Mouse (Mus musculus) stomach, embryonic 14.5 days (tissue): ENCODE data around the gene Rpl38. TPM values are rescaled to one million over a fixed set of nuclear protein-coding genes. Genes with fewer than 3 reads are reported as not detected.

Experiments
- ATAC-seq: fragments of 200-750 bp; cut with Nextera tagmentation; 2 replicates; pipeline ENCODE4 v1.8.0; 2017; ENCODE audit warnings: low read depth, moderate TSS enrichment; ENCODE audit not compliant: insufficient number of reproducible peaks, insufficient read depth, low FRiP score
- H3K27ac ChIP-seq: fragments of 300-500 bp; sonication (generic); 2 replicates; pipeline ENCODE4 v1.5.1; 2014; ENCODE audit warnings: mild to moderate bottlenecking, low read length, moderate library complexity, mixed read lengths
- H3K27me3 ChIP-seq: fragments of 300-500 bp; sonication (generic); 2 replicates; pipeline ENCODE4 v1.6.1; 2014; ENCODE audit warnings: low read length, control low read depth, mixed read lengths; ENCODE audit not compliant: control insufficient read depth, insufficient read depth
- H3K36me3 ChIP-seq: fragments of 300-500 bp; sonication (generic); 2 replicates; pipeline ENCODE4 v1.6.1; 2014; ENCODE audit warnings: mild to moderate bottlenecking, control low read depth, low read length, moderate library complexity, mixed read lengths; ENCODE audit not compliant: control insufficient read depth, insufficient read depth
- H3K4me1 ChIP-seq: fragments of 300-500 bp; sonication (generic); 2 replicates; pipeline ENCODE4 v1.6.1; 2014; ENCODE audit warnings: low read length, control low read depth, mixed read lengths; ENCODE audit not compliant: control insufficient read depth, insufficient read depth
- H3K4me2 ChIP-seq: fragments of 300-500 bp; sonication (generic); replicated peaks from 2 replicates; pipeline ENCODE4 v1.6.1; 2014; ENCODE audit warnings: low read depth, low read length, control low read depth
- H3K4me3 ChIP-seq: fragments of 300-500 bp; sonication (generic); 2 replicates; pipeline ENCODE4 v1.5.1; 2014; ENCODE audit warnings: low read depth, low read length, control low read depth
- H3K9ac ChIP-seq: fragments of 300-500 bp; sonication (generic); replicated peaks from 2 replicates; pipeline ENCODE4 v1.6.1; 2014; ENCODE audit warnings: low read depth, mild to moderate bottlenecking, control low read depth, low read length, moderate library complexity, mixed read lengths
- H3K9me3 ChIP-seq: fragments of 300-500 bp; sonication (generic); 2 replicates; pipeline ENCODE4 v1.6.1; 2016; ENCODE audit warnings: low read depth, low read length, control low read depth; ENCODE audit not compliant: control insufficient read depth
- WGBS: fragments of 180-500 bp; shearing (Covaris S2); extraction: QIAGEN DNeasy Blood & Tissue Kit; methylation state at CpG from one replicate; pipeline ENCODE4 v1.1.7; 2014; 5-methylcytosine and 5-hydroxymethylcytosine counted together
- polyA plus RNA-seq: library from polyadenylated mRNA; unstranded; fragments of >200 nt; fragmentation: Nextera tagmentation; extraction: Ambion mirVana; gene quantifications from 2 replicates; pipeline ENCODE4 v1.2.1, GENCODE M21; 2014

Rpl38 gene
- polyA plus RNA-seq, 1 experiment from 2014 or later = 1,057 TPM

DNA sequence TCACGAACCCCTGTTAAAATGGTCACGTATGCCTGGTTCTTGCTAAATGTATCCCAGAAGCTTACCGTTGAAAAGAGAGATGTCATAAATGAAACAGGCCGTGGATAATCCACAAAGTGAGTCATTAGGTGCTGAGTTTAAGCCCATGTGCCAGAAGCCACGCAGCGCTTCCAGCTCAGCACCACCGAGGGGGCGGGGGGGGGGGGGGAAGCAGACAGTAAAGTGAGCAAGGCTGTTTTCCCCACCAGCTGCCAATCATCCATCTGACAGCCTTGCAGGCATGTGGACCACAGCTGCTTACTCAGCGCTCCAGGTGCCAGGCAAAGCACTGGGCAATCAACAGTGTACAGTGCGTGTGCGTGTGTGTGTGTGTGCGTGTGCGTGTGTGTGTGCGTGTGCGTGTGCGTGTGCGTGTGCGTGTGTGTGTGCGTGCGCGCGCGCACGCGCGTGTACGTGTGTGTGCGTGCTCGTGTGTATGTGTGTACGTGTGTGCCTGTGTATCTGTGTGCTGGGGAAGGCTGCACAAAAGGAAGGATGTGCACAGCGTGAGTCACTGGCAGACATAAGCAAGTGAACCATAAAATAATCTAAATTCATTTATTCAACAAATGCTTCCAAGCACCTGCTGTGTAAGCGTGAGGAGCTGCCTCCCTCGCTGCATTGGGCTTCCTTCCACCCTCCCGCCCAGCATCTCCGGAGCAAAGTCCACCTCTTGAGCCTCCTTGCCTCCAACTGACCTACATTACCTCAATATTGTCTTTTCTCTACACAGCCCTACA is 31.4 kb upstream of the Rpl38 start:
- Histone ChIP-seq H3K4me1 (peaks cover 10% of the 10 kb centered on the region), H3K36me3 (no peaks in the 10 kb centered on the region), H3K4me3 (no peak overlapping the region), H3K9me3 (no peaks in the 10 kb centered on the region), H3K27ac (no peak overlapping the region), H3K9ac (no peak overlapping the region), H3K27me3 (0 out of 2 replicates have a peak, but pooled peaks cover 2% of the 10 kb centered on the region), H3K4me2 (no peak overlapping the region)
- 60% methylated on average over 34 of the region's 35 CpGs for WGBS
- ATAC-seq = no peak

DNA sequence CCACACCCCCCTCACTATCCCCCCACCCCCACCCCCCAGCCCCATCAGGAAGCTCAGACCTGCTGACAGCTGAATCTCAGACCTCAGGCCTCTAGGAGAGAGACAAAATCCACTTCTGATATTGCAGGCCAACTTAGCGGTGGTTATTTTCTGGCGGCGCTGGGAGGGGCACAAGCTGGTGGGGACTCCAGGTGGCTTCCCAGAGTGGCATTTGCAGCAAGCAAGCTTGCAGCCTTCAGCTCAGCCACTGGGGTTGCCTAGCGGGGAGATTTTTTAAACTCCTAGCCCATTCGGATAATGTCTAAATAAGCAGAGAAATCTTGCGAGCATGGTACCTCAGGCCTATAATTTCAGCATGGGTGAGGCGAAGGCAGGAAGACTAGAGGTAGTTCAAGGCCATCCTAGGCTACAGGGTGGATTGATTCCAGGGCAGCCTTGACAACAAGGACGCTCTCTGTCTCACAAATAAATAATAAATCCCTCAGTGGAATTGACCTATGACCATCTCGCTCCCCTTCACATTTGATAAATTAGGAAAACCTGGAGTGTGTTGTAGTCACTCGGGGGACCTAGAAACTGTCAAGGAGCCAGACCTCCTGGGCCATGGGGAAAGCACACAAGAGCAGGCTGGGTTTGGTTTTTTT is 29.6 kb upstream of the Rpl38 start:
- 61% methylated on average over 10 of the region's 10 CpGs for WGBS

DNA sequence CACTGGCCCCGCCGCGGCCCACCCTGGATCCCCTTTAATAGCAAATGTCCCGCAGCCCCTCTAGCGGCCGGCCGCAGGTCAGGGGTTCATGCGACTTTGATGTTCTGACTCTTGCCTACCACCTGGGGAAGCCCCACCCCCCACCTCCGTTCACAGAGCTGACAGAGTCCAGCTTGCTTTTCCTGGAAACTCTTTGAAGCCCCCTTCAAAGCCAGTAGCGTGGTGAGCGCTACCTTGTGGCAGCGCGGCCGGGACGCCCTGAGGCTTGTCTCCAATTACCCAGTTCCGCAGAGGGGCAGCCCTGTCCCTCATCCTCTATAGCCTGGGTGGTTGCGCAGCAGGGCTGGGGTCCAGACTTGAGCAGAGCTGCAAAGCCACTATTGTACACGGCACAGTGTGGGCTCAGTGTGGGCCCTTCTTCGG is 28.6 kb upstream of the Rpl38 start:
- Histone ChIP-seq H3K9me3 (no peaks in the 10 kb centered on the region), H3K9ac (no peak overlapping the region), H3K4me2 (0 out of 2 replicates have a peak overlapping the region, but pooled peaks have one; percentile 10)

More for the DNA sequence above, 29.6 kb upstream of the Rpl38 start:
- Histone ChIP-seq H3K9me3 (no peaks in the 10 kb centered on the region), H3K36me3 (no peaks in the 10 kb centered on the region), H3K4me2 (no peak overlapping the region), H3K27me3 (0 out of 2 replicates have a peak, but pooled peaks cover 2% of the 10 kb centered on the region), H3K9ac (no peak overlapping the region), H3K4me3 (no peak overlapping the region), H3K27ac (no peak overlapping the region), H3K4me1 (peaks cover 10% of the 10 kb centered on the region)
- ATAC-seq = no peak

DNA sequence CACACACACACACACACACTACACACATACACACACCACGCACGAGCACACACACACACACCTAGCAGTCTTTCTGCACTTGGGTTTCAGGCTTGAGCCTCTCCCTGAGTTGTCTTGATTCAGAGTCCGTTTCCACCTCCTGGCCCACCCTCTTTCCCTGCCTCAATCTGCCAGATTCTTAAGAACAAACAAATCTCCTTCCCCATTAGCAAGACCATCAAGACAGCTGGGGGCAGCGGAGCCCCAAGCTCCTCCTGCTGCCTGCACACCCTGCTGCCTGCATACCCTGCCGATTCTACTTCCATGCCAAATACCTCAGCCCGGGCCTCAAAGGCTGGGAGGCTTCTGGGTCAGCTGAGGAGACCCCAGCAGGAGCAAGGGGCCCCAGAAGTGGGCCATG is 27.7 kb upstream of the Rpl38 start:
- no peaks in the 10 kb centered on the region for H3K9me3 ChIP-seq
- peaks cover 10% of the 10 kb centered on the region for H3K4me1 ChIP-seq
- WGBS = 29% methylated on average over 6 of the region's 6 CpGs
- H3K4me2 ChIP-seq = no peak overlapping the region
- 0 out of 2 replicates have a peak, but pooled peaks cover 2% of the 10 kb centered on the region for H3K27me3 ChIP-seq
- H3K27ac ChIP-seq = no peak overlapping the region
- ATAC-seq = no peak
- no peak overlapping the region for H3K4me3 ChIP-seq
- no peak overlapping the region for H3K9ac ChIP-seq
- H3K36me3 ChIP-seq = no peaks in the 10 kb centered on the region

More for the DNA sequence above, 28.6 kb upstream of the Rpl38 start:
- Histone ChIP-seq H3K27ac (no peak overlapping the region), H3K4me3 (no peak overlapping the region), H3K4me1 (peaks cover 10% of the 10 kb centered on the region), H3K27me3 (0 out of 2 replicates have a peak, but pooled peaks cover 2% of the 10 kb centered on the region), H3K36me3 (no peaks in the 10 kb centered on the region)
- WGBS = 11% methylated on average over 19 of the region's 19 CpGs
- no peak for ATAC-seq

DNA sequence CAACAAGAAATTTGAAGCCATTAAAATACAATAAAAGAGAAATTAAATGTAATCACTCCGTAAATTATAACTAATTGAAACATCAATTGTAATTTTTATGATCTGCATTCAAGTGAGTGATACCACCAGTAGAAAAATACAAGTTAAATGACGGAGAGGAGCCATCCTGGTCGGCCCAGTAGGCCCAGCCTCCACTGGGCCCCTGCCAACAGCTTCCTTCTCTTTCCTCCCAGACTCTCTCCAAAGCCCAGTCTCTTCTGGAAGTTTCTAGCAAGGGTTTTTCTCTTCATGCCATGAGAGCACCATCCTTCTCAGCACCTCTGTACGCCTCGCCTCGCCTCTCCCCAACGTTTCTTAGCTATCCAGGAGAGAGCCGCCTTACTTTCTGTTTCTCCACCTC is 27.2 kb upstream of the Rpl38 start:
- Histone ChIP-seq H3K4me1 (peaks cover 10% of the 10 kb centered on the region), H3K4me2 (no peak overlapping the region), H3K27ac (no peak overlapping the region), H3K27me3 (0 out of 2 replicates have a peak, but pooled peaks cover 2% of the 10 kb centered on the region), H3K4me3 (no peak overlapping the region), H3K9ac (no peak overlapping the region), H3K36me3 (no peaks in the 10 kb centered on the region), H3K9me3 (no peaks in the 10 kb centered on the region)
- no peak for ATAC-seq
- 80% methylated on average over 8 of the region's 8 CpGs for WGBS

DNA sequence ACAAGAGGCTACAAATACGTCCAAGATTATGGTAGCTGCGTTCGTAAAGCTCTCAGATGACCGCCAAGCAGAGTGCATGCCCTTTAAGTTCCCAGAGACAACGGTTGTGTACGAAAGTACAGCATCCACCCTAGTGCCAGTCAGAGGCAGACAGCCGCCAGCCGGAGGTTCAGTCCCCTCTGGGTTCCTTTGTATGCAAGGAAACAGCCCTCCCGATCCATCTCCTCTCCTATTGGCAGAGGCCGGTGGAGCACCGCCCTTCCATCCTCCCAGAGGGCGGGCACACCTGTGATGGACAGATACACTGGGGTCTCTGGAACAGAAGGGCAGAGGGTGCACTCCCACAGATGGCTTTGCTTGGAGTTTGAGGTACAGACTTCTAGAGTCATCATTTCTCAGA is 26.1 kb upstream of the Rpl38 start:
- H3K4me1 ChIP-seq = peaks cover 8% of the 10 kb centered on the region; the same call in 1 of the 2 replicates
- H3K9ac ChIP-seq = no peak overlapping the region
- no peak overlapping the region for H3K27ac ChIP-seq
- 54% methylated on average over 12 of the region's 12 CpGs for WGBS
- ATAC-seq = no peak
- H3K36me3 ChIP-seq = no peaks in the 10 kb centered on the region
- H3K27me3 ChIP-seq = 0 out of 2 replicates have a peak, but pooled peaks cover 2% of the 10 kb centered on the region
- no peaks in the 10 kb centered on the region for H3K9me3 ChIP-seq
- no peak overlapping the region for H3K4me3 ChIP-seq
- H3K4me2 ChIP-seq = no peak overlapping the region

DNA sequence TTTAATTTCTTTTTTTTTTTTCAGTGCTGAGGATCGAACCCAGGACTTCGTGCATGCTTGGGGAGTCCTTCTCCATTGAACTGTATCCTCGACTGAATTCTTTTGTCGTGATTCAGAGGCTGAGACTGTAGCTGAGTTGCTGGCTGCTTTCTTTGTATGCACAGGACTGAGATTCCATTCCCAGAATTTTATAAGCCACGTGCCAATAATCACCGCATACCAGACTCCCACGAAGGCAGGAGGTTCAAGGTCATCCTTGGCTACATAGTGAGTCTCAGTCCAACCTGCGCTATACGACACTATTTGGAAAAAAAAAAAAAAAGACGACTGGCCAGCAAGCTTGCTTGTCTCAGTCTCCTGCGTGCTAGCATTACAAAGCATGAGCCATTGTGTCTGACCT is 25.4 kb upstream of the Rpl38 start:
- Histone ChIP-seq H3K4me3 (no peak overlapping the region), H3K4me1 (peaks cover 8% of the 10 kb centered on the region; the same call in 1 of the 2 replicates), H3K36me3 (no peaks in the 10 kb centered on the region), H3K27ac (no peak overlapping the region), H3K9ac (no peak overlapping the region), H3K9me3 (no peaks in the 10 kb centered on the region), H3K27me3 (0 out of 2 replicates have a peak, but pooled peaks cover 2% of the 10 kb centered on the region), H3K4me2 (no peak overlapping the region)
- ATAC-seq = no peak
- WGBS = 73% methylated on average over 11 of the region's 11 CpGs

DNA sequence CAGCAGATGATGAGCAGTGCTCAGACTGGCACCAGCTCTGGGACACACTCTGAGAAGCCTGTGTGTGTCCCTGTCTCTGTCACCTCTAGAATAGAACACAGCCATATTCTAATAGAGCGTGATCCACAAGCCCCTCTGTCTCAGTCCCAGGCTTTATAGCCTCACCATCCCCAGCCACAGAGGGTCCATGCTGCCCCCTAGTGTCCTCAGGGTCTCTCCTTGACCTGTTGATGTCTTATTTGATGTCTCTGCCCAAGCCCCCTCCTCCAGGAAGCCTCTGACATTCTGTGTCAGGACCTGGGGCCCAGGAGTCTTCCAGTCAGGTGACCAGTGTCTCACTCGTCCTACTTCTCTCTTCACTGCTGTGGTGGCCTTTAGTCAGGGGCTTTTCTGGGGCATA is 24.2 kb upstream of the Rpl38 start:
- Histone ChIP-seq H3K9me3 (no peaks in the 10 kb centered on the region), H3K4me3 (no peak overlapping the region), H3K9ac (no peak overlapping the region), H3K36me3 (no peaks in the 10 kb centered on the region), H3K4me1 (peaks cover 8% of the 10 kb centered on the region; the same call in 1 of the 2 replicates), H3K27me3 (0 out of 2 replicates have a peak, but pooled peaks cover 2% of the 10 kb centered on the region), H3K4me2 (no peak overlapping the region), H3K27ac (no peak overlapping the region)
- WGBS = 40% methylated on average over 2 of the region's 2 CpGs
- no peak for ATAC-seq
